Mouse (Mus musculus): ENCODE measurements around the gene A3galt2.

A3galt2 gene

GRCm38 (mm10) chr4:128759214-128759613, 4.0 kb downstream of the A3galt2 start:
- DNase-seq (ENCODE audit: low spot score): no peak

DNA sequence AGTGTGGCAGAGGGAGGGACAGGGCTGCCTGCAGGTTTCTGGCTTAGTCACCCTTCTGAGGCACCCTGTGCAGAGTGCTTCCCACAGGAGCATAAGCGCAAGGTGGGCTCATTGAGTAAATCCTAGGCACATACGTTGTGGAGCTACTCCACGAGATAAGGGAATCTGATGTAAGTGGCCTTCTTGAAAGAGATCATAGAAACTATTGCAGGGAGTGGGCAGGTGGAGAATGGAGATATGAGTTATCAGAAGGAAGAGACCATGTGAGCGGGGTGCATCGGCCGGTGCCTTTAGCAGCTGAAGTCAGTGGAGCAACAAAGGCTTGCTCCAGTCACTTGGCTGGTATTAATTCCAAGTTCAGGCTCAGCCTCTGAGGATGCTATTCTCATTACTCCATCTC, 4.9 kb downstream of the A3galt2 start:
- peak; percentile 71 for DNase-seq (ENCODE audit: low spot score)

DNA sequence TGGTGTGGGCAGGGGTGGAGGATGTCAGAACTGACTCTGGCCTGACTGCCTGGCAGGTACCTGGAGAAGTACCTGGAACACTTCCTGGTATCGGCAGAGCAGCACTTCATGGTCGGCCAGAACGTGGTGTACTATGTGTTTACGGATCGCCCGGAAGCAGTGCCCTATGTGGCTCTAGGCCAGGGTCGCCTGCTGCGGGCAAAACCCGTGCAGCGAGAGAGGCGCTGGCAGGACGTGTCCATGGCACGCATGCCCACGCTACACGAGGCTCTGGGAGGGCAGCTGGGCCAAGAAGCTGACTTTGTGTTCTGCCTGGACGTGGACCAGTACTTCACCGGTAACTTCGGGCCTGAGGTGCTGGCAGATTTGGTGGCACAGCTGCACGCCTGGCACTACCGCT, 11.8 kb downstream of the A3galt2 start:
- DNase-seq (ENCODE audit: low spot score): no peak

GRCm38 (mm10) chr4:128768120-128768519, 13.0 kb downstream of the A3galt2 start:
- no peak for DNase-seq (ENCODE audit: low spot score)

GRCm38 (mm10) chr4:128769569-128770355, 14.6 kb downstream of the A3galt2 start:
- no peak for DNase-seq (ENCODE audit: low spot score)

DNA sequence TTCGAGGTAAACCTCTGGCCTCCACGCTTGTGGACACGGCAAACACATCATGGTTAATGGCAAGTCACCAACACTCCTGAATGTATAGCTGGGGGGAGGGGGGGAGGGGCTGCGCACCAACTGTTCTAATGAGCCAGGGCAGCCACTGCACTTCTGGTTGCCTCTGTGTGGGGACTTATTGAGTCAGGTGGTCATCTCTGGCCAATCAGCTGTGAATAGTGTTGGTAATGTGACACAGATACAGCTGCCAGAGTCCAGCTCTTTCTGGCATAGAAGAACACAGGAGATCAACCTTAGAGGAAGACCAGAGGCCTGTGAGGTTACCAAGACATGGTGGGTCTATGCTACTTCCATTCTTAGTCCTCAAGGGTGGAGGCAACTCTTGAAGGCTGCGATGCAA, 15.5 kb downstream of the A3galt2 start:
- DNase-seq (ENCODE audit: low spot score): no peak

- DNase-seq (ENCODE audit: low spot score): no peak
Observed at GRCm38 (mm10) chr4:128773820-128774219, 18.7 kb downstream of the A3galt2 start.

- peak; percentile 59 for DNase-seq (ENCODE audit: low spot score)
Observed at GRCm38 (mm10) chr4:128774467-128774866, 19.3 kb downstream of the A3galt2 start.

GRCm38 (mm10) chr4:128776568-128777289, 21.6 kb downstream of the A3galt2 start:
- peak; percentile 63 for DNase-seq (ENCODE audit: low spot score)

GRCm38 (mm10) chr4:128777593-128777992, 22.4 kb downstream of the A3galt2 start:
- DNase-seq (ENCODE audit: low spot score): no peak

DNA sequence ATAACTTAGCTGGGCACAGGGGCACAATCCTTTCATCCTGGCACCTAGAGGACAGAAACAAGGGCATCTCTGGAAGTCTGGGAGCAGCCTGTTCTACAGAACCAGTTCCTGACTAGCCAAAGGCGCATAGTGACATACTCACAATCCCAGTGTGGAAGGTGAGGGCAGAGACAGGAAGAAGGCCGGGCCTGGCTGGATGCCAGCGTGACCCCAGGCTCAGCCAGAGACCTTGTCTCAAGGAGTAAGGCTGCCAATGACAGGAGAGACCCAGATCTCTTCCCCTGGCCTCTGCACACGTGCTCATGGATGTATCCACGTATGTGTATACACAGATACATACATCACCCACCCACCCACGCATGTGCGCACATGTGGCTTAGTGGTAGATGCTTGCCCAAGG, 26.9 kb downstream of the A3galt2 start:
- no peak for DNase-seq (ENCODE audit: low spot score)

DNA sequence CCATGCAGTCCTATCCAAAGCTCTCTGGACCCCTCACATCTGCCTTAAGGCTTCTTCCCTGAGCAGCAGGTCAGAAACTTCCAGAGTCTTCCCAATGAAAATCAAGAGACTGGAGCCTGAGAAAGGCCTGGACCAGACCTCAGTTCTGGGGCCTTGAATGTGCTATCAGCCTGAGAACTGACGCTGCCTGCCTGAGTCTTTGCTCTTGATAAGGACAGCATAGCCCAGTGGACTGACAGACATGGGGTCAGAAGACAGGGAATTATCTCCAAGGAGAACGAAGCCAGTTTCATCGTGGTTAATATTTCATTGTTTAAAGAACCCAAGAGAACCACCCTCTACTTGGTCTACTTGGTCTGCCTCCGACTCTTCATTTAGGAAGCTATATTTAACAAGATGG, 27.5 kb downstream of the A3galt2 start:
- no peak for DNase-seq (ENCODE audit: low spot score)

DNA sequence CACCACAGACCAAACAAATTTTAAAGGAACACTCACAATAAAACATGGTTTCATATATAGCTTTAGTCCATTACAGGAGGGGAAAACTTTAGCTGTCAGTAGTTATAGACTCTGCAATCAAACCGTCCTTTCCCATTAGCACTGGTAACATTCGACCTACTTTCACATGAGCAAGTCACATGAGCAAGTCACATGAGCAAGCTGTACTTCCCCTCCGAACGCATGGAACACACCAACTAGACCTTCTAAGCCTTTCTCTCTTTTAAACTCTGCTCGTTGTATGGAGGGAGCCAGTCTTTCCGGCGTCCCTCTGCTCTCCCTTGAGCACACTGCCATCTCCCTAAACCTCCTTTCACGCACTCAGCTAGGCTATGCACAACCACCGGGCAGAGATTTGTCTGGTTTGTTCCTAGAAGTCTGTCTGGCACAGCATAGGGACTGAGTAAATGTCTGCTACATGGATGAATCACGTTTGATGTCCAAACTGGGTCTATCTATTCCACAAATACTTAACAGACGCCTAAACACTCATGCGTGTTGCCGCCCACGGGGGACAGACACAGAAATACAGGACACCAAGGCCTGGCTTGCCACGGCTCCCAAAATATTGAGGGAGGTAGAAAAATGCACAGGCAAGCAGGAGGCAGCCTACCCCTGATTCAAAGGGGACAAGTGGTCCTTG, 29.9 kb downstream of the A3galt2 start:
- DNase-seq (ENCODE audit: low spot score): no peak

DNA sequence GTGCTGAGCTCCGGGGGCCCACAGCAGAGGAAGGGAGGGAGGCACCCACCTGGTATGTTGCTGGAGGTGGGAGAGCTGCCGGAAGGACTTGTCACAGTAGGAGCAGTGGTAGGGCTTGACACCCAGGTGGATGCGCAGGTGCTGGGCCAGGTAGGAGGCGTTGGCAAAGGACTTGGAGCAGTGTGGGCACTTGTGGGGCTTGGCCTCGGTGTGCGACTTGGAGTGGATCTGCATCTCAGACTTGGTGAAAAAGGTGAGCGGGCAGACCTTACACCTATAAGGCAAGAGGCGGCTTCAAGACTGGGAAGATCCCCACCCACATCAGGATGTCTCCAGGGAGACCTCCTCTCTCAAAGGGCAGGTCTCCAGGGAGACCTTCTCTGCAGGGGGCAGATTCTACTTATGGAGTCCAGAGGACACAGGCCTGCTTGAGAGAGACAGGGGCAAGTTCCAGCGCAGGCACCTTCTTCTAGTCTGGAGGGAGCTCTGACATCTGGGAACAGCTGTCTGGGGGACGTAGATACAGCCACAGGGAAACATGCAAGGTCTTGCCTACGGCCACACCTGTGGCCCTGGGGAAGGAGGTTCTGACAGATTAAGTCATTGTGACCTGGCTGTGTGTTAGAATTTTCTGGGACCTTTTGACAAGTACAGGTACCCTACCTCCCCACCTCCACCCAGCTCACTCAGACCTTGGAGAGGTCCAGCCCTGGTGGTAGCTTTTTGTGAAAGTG, 30.9 kb downstream of the A3galt2 start:
- DNase-seq (ENCODE audit: low spot score): no peak

DNA sequence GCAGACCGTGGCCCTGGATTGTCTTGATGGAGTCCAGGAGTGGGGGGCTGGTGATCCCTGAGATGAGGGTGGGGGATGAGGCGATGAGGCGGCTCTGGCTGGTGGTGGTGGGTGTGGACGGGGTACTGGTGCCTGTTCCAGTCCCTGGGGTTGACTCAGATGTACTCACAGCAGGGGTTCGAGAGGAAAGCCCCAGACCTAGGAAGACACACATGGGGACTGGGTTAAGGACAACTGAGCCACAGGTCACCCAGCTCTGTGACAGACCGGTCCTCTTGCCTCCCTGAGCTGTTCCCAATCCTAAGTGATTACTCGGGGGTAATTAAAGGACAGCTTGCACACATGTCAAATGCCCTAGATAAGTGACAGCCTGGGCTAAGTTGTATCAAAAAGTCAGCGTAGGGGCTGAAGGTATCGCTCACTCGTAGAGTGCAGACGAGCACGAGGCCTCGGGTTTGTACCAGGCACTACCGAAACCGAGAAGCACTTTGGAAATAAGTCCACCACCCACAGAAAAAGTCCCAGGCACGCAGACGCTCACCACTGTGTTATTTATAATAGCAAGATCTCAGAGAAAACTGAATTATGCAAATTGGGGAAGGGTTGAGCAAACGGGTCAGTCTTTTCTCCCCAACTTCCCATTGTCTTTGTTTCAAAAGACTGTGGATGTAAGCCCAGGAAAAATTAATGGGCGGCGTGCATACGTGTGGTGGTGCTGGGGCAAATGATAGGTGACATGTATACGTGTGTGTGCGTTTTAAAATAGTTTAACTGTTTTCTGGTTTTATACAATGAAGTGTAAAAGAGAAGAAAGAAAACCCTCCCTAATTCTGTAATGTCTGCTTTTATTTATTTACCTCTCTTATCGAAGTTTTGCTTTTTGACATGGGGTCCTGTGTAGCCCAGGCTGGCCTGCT, 32.1 kb downstream of the A3galt2 start:
- no peak for DNase-seq (ENCODE audit: low spot score)

- no peak for DNase-seq (ENCODE audit: low spot score)
Observed at GRCm38 (mm10) chr4:128788108-128788507, 32.9 kb downstream of the A3galt2 start.

DNA sequence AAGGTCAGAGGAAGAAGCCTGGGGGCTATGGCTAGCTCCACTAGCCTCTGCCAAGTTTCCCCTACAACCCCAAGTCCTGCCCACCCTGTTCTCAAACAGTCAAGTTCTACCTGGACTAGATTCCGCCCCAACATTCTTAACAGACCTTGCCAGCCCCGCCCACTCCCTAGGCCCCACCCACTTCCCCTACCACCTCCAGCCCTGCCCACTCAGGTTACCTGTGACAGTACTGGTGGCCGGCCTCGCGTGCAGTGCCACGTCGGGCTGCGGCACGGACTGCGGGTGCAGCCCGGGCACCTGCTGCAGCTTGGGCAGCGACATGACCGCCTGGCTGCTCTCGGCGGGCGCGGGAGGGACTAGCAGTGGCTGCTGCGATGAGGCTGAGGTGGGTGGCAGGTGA, 34.5 kb downstream of the A3galt2 start:
- no peak for DNase-seq (ENCODE audit: low spot score)

DNA sequence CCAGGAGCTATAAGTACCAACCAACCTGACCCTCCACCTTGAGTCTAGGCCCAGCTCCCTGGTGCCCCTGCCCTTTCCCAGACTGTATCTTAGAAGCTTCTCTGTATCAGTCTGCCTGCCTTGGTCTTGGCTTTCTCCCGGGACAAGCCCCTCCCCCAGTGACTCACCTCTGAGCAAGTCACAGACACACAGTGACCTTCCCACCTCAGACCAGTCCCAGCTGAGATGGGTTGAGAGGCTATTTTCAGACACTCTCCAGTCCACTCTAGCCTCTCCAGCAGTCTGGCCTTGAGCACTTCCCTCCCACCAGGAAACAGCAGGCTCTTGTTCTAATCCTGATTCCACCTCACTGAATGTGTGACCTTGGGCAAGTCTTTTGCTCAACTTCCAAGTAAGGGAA, 38.5 kb downstream of the A3galt2 start:
- no peak for DNase-seq (ENCODE audit: low spot score)

DNA sequence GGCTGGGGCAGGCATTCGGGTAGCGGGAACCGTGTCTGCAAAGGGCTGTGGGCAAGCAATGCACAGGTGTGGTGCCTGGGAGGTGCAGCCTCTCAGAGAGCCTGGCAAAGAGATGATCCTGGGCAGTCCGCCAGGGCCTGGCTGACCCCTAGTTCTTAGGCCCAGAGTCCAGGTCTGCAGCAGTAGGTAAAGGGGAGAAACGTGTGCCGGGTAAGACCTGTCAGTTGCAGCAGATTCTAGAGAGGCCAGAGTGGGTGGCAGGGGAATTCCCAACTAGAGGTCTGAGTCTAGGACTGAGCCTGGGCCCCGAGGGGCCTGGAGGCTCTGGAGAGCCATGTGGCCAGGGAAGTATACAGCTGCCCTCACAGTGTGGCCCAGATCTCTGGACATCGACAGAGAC, 39.0 kb downstream of the A3galt2 start:
- no peak for DNase-seq (ENCODE audit: low spot score)

DNA sequence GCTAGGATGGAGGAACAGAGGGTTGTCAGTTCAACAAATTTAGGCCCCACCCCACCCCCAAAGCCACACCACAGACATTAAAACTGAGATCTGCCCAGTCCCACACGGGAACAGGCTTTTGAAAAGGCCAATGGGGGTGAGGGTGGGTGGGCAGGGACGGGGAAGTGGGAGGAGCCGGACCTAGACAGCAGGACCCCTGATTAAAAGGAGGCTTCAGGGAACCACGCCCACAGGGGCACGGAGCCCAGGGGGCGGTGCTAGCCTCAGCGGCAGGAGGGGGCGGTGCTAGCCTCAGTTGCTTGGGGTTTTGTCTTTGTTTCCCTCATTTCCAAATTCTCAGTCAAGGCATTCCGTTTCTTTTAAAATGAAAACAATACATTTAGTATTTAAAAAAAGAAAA, 40.4 kb downstream of the A3galt2 start:
- DNase-seq (ENCODE audit: low spot score): no peak

DNA sequence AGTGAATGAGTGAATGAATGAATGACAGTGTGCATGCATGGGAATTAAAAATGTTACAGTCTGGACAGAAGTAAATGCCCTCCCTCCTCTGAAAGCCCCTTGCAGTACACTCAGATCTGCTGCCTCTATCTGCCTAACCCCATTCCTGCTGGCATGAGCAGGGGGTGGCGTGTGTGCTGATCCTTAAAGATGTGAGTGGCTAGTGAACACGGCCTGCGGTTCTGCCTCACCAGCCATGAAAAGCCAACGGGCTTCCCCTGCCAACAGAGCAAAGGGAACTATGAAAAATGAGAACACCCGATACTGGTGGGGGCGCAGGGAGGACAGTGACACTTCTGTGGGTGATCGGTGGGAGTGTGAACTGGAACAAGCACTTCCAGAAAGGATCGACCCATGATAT, 41.6 kb downstream of the A3galt2 start:
- no peak for DNase-seq (ENCODE audit: low spot score)
